Mouse (Mus musculus): ENCODE measurements around the gene Glis3.
A peak's percentile ranks its signal among the peaks of the same experiment; 100 is the strongest.

Gene Glis3

GRCm38 (mm10) chr19:28382168-28382911, 297.5 kb downstream of the Glis3 start:
- no peak for DNase-seq (ENCODE audit: low read depth)

- DNase-seq (ENCODE audit: low read depth): no peak
Measured at GRCm38 (mm10) chr19:28381441-28381840, 298.4 kb downstream of the Glis3 start.

GRCm38 (mm10) chr19:28380691-28381262, 299.1 kb downstream of the Glis3 start:
- peak; percentile 52 for DNase-seq (ENCODE audit: low read depth)

GRCm38 (mm10) chr19:28377788-28378295, 302.0 kb downstream of the Glis3 start:
- DNase-seq (ENCODE audit: low read depth): peak; percentile 74

- peak; percentile 83 for DNase-seq (ENCODE audit: low read depth)
Measured at GRCm38 (mm10) chr19:28376401-28376800, 303.5 kb downstream of the Glis3 start.

- DNase-seq (ENCODE audit: low read depth): peak; percentile 62
Measured at GRCm38 (mm10) chr19:28375746-28376145, 304.1 kb downstream of the Glis3 start.

- DNase-seq (ENCODE audit: low read depth): no peak
Measured at GRCm38 (mm10) chr19:28374524-28374923, 305.4 kb downstream of the Glis3 start.

GRCm38 (mm10) chr19:28368215-28368614, 311.7 kb downstream of the Glis3 start:
- no peak for DNase-seq (ENCODE audit: low read depth)

- no peak for DNase-seq (ENCODE audit: low read depth)
Measured at GRCm38 (mm10) chr19:28367274-28367673, 312.6 kb downstream of the Glis3 start.

- no peak for DNase-seq (ENCODE audit: low read depth)
Measured at GRCm38 (mm10) chr19:28366766-28367165, 313.1 kb downstream of the Glis3 start.

GRCm38 (mm10) chr19:28365897-28366296, 314.0 kb downstream of the Glis3 start:
- peak; percentile 46 for DNase-seq (ENCODE audit: low read depth)

- no peak for DNase-seq (ENCODE audit: low read depth)
Measured at GRCm38 (mm10) chr19:28360884-28361283, 319.0 kb downstream of the Glis3 start.

GRCm38 (mm10) chr19:28357595-28357994, 322.3 kb downstream of the Glis3 start:
- no peak for DNase-seq (ENCODE audit: low read depth)

- DNase-seq (ENCODE audit: low read depth): no peak
Measured at GRCm38 (mm10) chr19:28351068-28352066, 328.5 kb downstream of the Glis3 start.

- DNase-seq (ENCODE audit: low read depth): no peak
Measured at GRCm38 (mm10) chr19:28347080-28347825, 332.6 kb downstream of the Glis3 start.

GRCm38 (mm10) chr19:28343640-28344039, 336.2 kb downstream of the Glis3 start:
- peak; percentile 63 for DNase-seq (ENCODE audit: low read depth)

GRCm38 (mm10) chr19:28337574-28337973, 342.3 kb downstream of the Glis3 start:
- DNase-seq (ENCODE audit: low read depth): peak; percentile 34

- DNase-seq (ENCODE audit: low read depth): no peak
Measured at GRCm38 (mm10) chr19:28336651-28337510, 343.0 kb downstream of the Glis3 start.

- peak; percentile 21 for DNase-seq (ENCODE audit: low read depth)
Measured at GRCm38 (mm10) chr19:28335890-28336289, 344.0 kb downstream of the Glis3 start.

GRCm38 (mm10) chr19:28333007-28333766, 346.7 kb downstream of the Glis3 start:
- no peak for DNase-seq (ENCODE audit: low read depth)

Data from NIH3T3 (cell line).